Mouse (Mus musculus): Measurements from ENCODE around the gene Macf1. TPM values are rescaled to one million over a fixed set of nuclear protein-coding genes. Genes with fewer than 3 reads are reported as not detected.

Gene Macf1
- polyA plus RNA-seq, 1 experiment from 2014 or later: 67.3 TPM

GRCm38 (mm10) chr4:123510201-123510600 lies 174.0 kb downstream of the Macf1 start:
- Histone ChIP-seq H3K4me3 (no peak overlapping the region), H3K27me3 (no peaks in the 10 kb centered on the region), H3K4me1 (replicated peaks) (no peaks in the 10 kb centered on the region), H3K4me2 (no peak overlapping the region), H3K27ac (no peak overlapping the region), H3K36me3 (peaks cover 67% of the 10 kb centered on the region), H3K9ac (no peak overlapping the region), H3K9me3 (no peaks in the 10 kb centered on the region)
- WGBS: 57% methylated on average over 1 of the region's 1 CpGs
- no peak for ATAC-seq (ENCODE audit: low FRiP score)

- peaks cover 85% of the 10 kb centered on the region for H3K36me3 ChIP-seq
- H3K27me3 ChIP-seq: no peaks in the 10 kb centered on the region
- no peaks in the 10 kb centered on the region for H3K9me3 ChIP-seq
- no peak overlapping the region for H3K4me3 ChIP-seq
- H3K4me2 ChIP-seq: no peak overlapping the region
- no peak overlapping the region for H3K9ac ChIP-seq
- WGBS: 91% methylated on average over 3 of the region's 3 CpGs
- no peaks in the 10 kb centered on the region for H3K4me1 ChIP-seq (replicated peaks)
- no peak for ATAC-seq (ENCODE audit: low FRiP score)
- no peak overlapping the region for H3K27ac ChIP-seq
Measured at GRCm38 (mm10) chr4:123489086-123489485, 195.1 kb downstream of the Macf1 start.

GRCm38 (mm10) chr4:123479991-123480390 lies 204.2 kb downstream of the Macf1 start:
- Histone ChIP-seq H3K4me1 (replicated peaks) (no peaks in the 10 kb centered on the region), H3K4me2 (no peak overlapping the region), H3K4me3 (no peak overlapping the region), H3K9ac (no peak overlapping the region), H3K27me3 (no peaks in the 10 kb centered on the region), H3K9me3 (no peaks in the 10 kb centered on the region), H3K27ac (no peak overlapping the region), H3K36me3 (peaks cover 75% of the 10 kb centered on the region)
- 99% methylated on average over 4 of the region's 4 CpGs for WGBS
- no peak for ATAC-seq (ENCODE audit: low FRiP score)

GRCm38 (mm10) chr4:123478655-123479433 lies 205.3 kb downstream of the Macf1 start:
- 79% methylated on average over 8 of the region's 8 CpGs for WGBS

GRCm38 (mm10) chr4:123465799-123466198 lies 218.4 kb downstream of the Macf1 start:
- no peak overlapping the region for H3K9ac ChIP-seq
- H3K4me3 ChIP-seq: no peak overlapping the region
- 88% methylated on average over 1 of the region's 1 CpGs for WGBS
- peaks cover 86% of the 10 kb centered on the region for H3K36me3 ChIP-seq
- H3K9me3 ChIP-seq: no peaks in the 10 kb centered on the region
- H3K4me2 ChIP-seq: no peak overlapping the region
- H3K27me3 ChIP-seq: no peaks in the 10 kb centered on the region
- H3K4me1 ChIP-seq (replicated peaks): no peaks in the 10 kb centered on the region
- H3K27ac ChIP-seq: no peak overlapping the region
- ATAC-seq (ENCODE audit: low FRiP score): no peak

More at GRCm38 (mm10) chr4:123478655-123479433, 205.3 kb downstream of the Macf1 start:
- Histone ChIP-seq H3K27ac (no peak overlapping the region), H3K36me3 (peaks cover 79% of the 10 kb centered on the region), H3K9me3 (no peaks in the 10 kb centered on the region), H3K4me2 (no peak overlapping the region), H3K4me3 (no peak overlapping the region), H3K27me3 (no peaks in the 10 kb centered on the region), H3K9ac (no peak overlapping the region), H3K4me1 (replicated peaks) (no peaks in the 10 kb centered on the region)
- no peak for ATAC-seq (ENCODE audit: low FRiP score)

- no peaks in the 10 kb centered on the region for H3K27me3 ChIP-seq
- no peak overlapping the region for H3K9ac ChIP-seq
- no peak overlapping the region for H3K4me2 ChIP-seq
- no peaks in the 10 kb centered on the region for H3K9me3 ChIP-seq
- H3K4me3 ChIP-seq: no peak overlapping the region
- H3K36me3 ChIP-seq: peaks cover 93% of the 10 kb centered on the region
- no peak for ATAC-seq (ENCODE audit: low FRiP score)
- no peaks in the 10 kb centered on the region for H3K4me1 ChIP-seq (replicated peaks)
- 90% methylated on average over 8 of the region's 8 CpGs for WGBS
- H3K27ac ChIP-seq: no peak overlapping the region
Measured at GRCm38 (mm10) chr4:123460595-123461272, 223.4 kb downstream of the Macf1 start.

GRCm38 (mm10) chr4:123454871-123455640 lies 229.1 kb downstream of the Macf1 start:
- Histone ChIP-seq H3K27ac (no peak overlapping the region), H3K4me1 (replicated peaks) (no peaks in the 10 kb centered on the region), H3K9me3 (no peaks in the 10 kb centered on the region), H3K9ac (no peak overlapping the region), H3K27me3 (no peaks in the 10 kb centered on the region), H3K36me3 (peaks cover 85% of the 10 kb centered on the region), H3K4me2 (no peak overlapping the region), H3K4me3 (no peak overlapping the region)
- 82% methylated on average over 7 of the region's 7 CpGs for WGBS
- ATAC-seq (ENCODE audit: low FRiP score): no peak

- Histone ChIP-seq H3K4me1 (replicated peaks) (no peaks in the 10 kb centered on the region), H3K9me3 (no peaks in the 10 kb centered on the region), H3K36me3 (peaks cover 87% of the 10 kb centered on the region), H3K27ac (no peak overlapping the region), H3K4me3 (no peak overlapping the region), H3K4me2 (no peak overlapping the region), H3K9ac (no peak overlapping the region), H3K27me3 (no peaks in the 10 kb centered on the region)
- no peak for ATAC-seq (ENCODE audit: low FRiP score)
- WGBS: 91% methylated on average over 1 of the region's 1 CpGs
Measured at GRCm38 (mm10) chr4:123453729-123454128, 230.4 kb downstream of the Macf1 start.

- Histone ChIP-seq H3K4me1 (replicated peaks) (no peaks in the 10 kb centered on the region), H3K9me3 (no peaks in the 10 kb centered on the region), H3K27me3 (no peaks in the 10 kb centered on the region), H3K4me2 (no peak overlapping the region), H3K27ac (no peak overlapping the region), H3K9ac (no peak overlapping the region), H3K36me3 (peaks cover 87% of the 10 kb centered on the region), H3K4me3 (no peak overlapping the region)
- ATAC-seq (ENCODE audit: low FRiP score): no peak
- WGBS: 97% methylated on average over 3 of the region's 3 CpGs
Measured at GRCm38 (mm10) chr4:123451991-123452390, 232.2 kb downstream of the Macf1 start.

GRCm38 (mm10) chr4:123449304-123449703 lies 234.9 kb downstream of the Macf1 start:
- H3K36me3 ChIP-seq: peaks cover 78% of the 10 kb centered on the region
- no peaks in the 10 kb centered on the region for H3K27me3 ChIP-seq
- no peak overlapping the region for H3K4me3 ChIP-seq
- H3K9ac ChIP-seq: no peak overlapping the region
- no peak for ATAC-seq (ENCODE audit: low FRiP score)
- no peaks in the 10 kb centered on the region for H3K9me3 ChIP-seq
- H3K4me1 ChIP-seq (replicated peaks): no peaks in the 10 kb centered on the region
- H3K27ac ChIP-seq: no peak overlapping the region
- H3K4me2 ChIP-seq: no peak overlapping the region

GRCm38 (mm10) chr4:123448015-123448414 lies 236.1 kb downstream of the Macf1 start:
- Histone ChIP-seq H3K36me3 (peaks cover 79% of the 10 kb centered on the region), H3K4me2 (no peak overlapping the region), H3K27me3 (no peaks in the 10 kb centered on the region), H3K9ac (no peak overlapping the region), H3K27ac (no peak overlapping the region), H3K4me3 (no peak overlapping the region), H3K9me3 (no peaks in the 10 kb centered on the region), H3K4me1 (replicated peaks) (no peaks in the 10 kb centered on the region)
- 95% methylated on average over 2 of the region's 2 CpGs for WGBS
- no peak for ATAC-seq (ENCODE audit: low FRiP score)

- 72% methylated on average over 3 of the region's 3 CpGs for WGBS
- 0 out of 2 replicates have a peak overlapping the region, but pooled peaks have one; percentile 31 for H3K27ac ChIP-seq
- no peaks in the 10 kb centered on the region for H3K27me3 ChIP-seq
- no peaks in the 10 kb centered on the region for H3K4me1 ChIP-seq (replicated peaks)
- no peaks in the 10 kb centered on the region for H3K9me3 ChIP-seq
- no peak for ATAC-seq (ENCODE audit: low FRiP score)
- no peak overlapping the region for H3K4me2 ChIP-seq
- H3K36me3 ChIP-seq: peaks cover 72% of the 10 kb centered on the region
- H3K9ac ChIP-seq: no peak overlapping the region
- no peak overlapping the region for H3K4me3 ChIP-seq
Measured at GRCm38 (mm10) chr4:123447251-123447650, 236.9 kb downstream of the Macf1 start.

All from hindbrain, embryonic 13.5 days (tissue).